ENCODE assay signal across 8 mouse cellular contexts in the genomic region with DNA sequence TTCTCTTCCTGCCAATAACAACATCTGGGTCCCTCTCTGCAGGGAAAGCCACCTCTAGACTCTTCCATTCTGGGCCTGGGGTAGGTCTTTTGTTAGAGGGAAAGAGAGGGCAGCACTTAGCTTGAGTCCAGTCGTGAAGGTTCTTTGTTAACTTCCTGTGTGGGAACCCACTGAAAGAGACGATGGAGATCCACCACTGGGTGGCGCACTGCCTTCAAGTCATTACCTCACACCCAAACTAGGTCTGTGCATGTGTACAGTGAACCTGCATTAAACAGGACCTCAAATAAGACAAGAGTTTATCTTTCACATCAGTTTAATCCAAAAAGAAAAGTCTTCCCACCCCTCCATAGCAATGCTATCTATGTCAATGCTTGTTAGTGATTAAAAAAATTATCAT. TPM values are rescaled to one million over a fixed set of nuclear protein-coding genes. Genes with fewer than 3 reads are reported as not detected.
DNase-seq lines count a peak whose midpoint lies in the region; ATAC-seq and TF ChIP-seq lines count a peak whose summit lies in the region.

No protein-coding gene starts in this region.

- H3K4me2 ChIP-seq in embryonic facial prominence, embryonic 11.5 days (ENCODE audit: low read depth, low read length), result no peak overlapping the region
- H3K4me2 ChIP-seq in heart, embryonic 12.5 days, result no peak overlapping the region
- H3K4me2 ChIP-seq in liver, embryonic 13.5 days, result no peak overlapping the region
- H3K4me2 ChIP-seq in neural tube, embryonic 14.5 days (ENCODE audit: low read depth, low read length), result no peak overlapping the region

- H3ac ChIP-seq in C2C12 (ENCODE audit: control insufficient read depth, insufficient read length, low read depth), result no peak overlapping the region

- no peaks in the 10 kb centered on the region for H3K79me2 ChIP-seq in C2C12 (ENCODE audit: control insufficient read depth, insufficient read depth)

- peak; percentile 53 for TF ChIP-seq CTCF in C2C12 (IDR thresholded peaks at IDR 0.05; ENCODE audit: control insufficient read depth, insufficient read depth, insufficient read length)

- ATAC-seq in embryonic facial prominence, embryonic 11.5 days (replicated peaks; ENCODE audit: insufficient number of reproducible peaks, low FRiP score, low TSS enrichment, low read depth), result 0 out of 2 replicates have a peak, but pooled peaks have one; percentile 49
- ATAC-seq in heart, embryonic 12.5 days (ENCODE audit: insufficient number of reproducible peaks, low FRiP score), result 0 out of 2 replicates have a peak, but pooled peaks have one; percentile 33
- peak; percentile 66 for ATAC-seq in liver, embryonic 13.5 days (ENCODE audit: low read depth)
- ATAC-seq in neural tube, embryonic 14.5 days (ENCODE audit: low read depth), result peak; percentile 59; the same call in 1 of the 2 replicates

- H3K4me3 ChIP-seq in C2C12 (ENCODE audit: insufficient read depth, poor library complexity, severe bottlenecking), result no peak overlapping the region
- no peak overlapping the region for H3K4me3 ChIP-seq in embryonic facial prominence, embryonic 11.5 days (ENCODE audit: low read depth, low read length)
- no peak overlapping the region for H3K4me3 ChIP-seq in heart, embryonic 12.5 days
- no peak overlapping the region for H3K4me3 ChIP-seq in liver, embryonic 13.5 days (replicated peaks)
- no peak overlapping the region for H3K4me3 ChIP-seq in neural tube, embryonic 14.5 days (ENCODE audit: low read depth, low read length)

- no peak overlapping the region for H3K27ac ChIP-seq in embryonic facial prominence, embryonic 11.5 days (replicated peaks; ENCODE audit: low read depth, low read length)
- H3K27ac ChIP-seq in heart, embryonic 12.5 days (ENCODE audit: poor library complexity, severe bottlenecking), result no peak overlapping the region
- H3K27ac ChIP-seq in liver, embryonic 13.5 days, result no peak overlapping the region
- no peak overlapping the region for H3K27ac ChIP-seq in neural tube, embryonic 14.5 days (ENCODE audit: low read depth, low read length)

- DNase-seq in adipocyte (ENCODE audit: low spot score), result peak; percentile 85
- DNase-seq in embryonic facial prominence, embryonic 11.5 days (ENCODE audit: low spot score), result peak; percentile 80
- DNase-seq in kidney, postnatal 10 days, result peak; percentile 86
- peak; percentile 29 for DNase-seq in liver, embryonic 13.5 days
- DNase-seq in thymus, adult 18-20 months, result peak; percentile 34 to 44

- no peaks in the 10 kb centered on the region for H3K27me3 ChIP-seq in C2C12 (ENCODE audit: control insufficient read depth, insufficient read depth, insufficient read length)
- H3K27me3 ChIP-seq in embryonic facial prominence, embryonic 11.5 days (ENCODE audit: control insufficient read depth, insufficient read depth, low read length), result no peaks in the 10 kb centered on the region
- H3K27me3 ChIP-seq in heart, embryonic 12.5 days (replicated peaks), result no peaks in the 10 kb centered on the region
- no peaks in the 10 kb centered on the region for H3K27me3 ChIP-seq in liver, embryonic 13.5 days
- H3K27me3 ChIP-seq in neural tube, embryonic 14.5 days (ENCODE audit: control insufficient read depth, insufficient read depth, low read length), result no peaks in the 10 kb centered on the region

- H3K4me1 ChIP-seq in embryonic facial prominence, embryonic 11.5 days (ENCODE audit: control insufficient read depth, insufficient read depth, low read length), result no peaks in the 10 kb centered on the region
- no peaks in the 10 kb centered on the region for H3K4me1 ChIP-seq in heart, embryonic 12.5 days (replicated peaks)
- H3K4me1 ChIP-seq in liver, embryonic 13.5 days (replicated peaks), result no peaks in the 10 kb centered on the region
- H3K4me1 ChIP-seq in neural tube, embryonic 14.5 days (ENCODE audit: control insufficient read depth, insufficient read depth, low read length), result no peaks in the 10 kb centered on the region

- WGBS in embryonic facial prominence, embryonic 11.5 days, result 3% methylated on average over 3 of the region's 3 CpGs
- WGBS in heart, embryonic 12.5 days, result 2% methylated on average over 3 of the region's 3 CpGs
- 1% methylated on average over 3 of the region's 3 CpGs for WGBS in liver, embryonic 13.5 days (ENCODE audit: insufficient replicate concordance)
- 3% methylated on average over 3 of the region's 3 CpGs for WGBS in neural tube, embryonic 14.5 days

- no peak overlapping the region for H3K9ac ChIP-seq in embryonic facial prominence, embryonic 11.5 days (replicated peaks; ENCODE audit: low read length)
- no peak overlapping the region for H3K9ac ChIP-seq in heart, embryonic 12.5 days
- no peak overlapping the region for H3K9ac ChIP-seq in liver, embryonic 13.5 days
- H3K9ac ChIP-seq in neural tube, embryonic 14.5 days (replicated peaks; ENCODE audit: low read depth, low read length), result no peak overlapping the region

- H3K79me3 ChIP-seq in C2C12 (ENCODE audit: low read depth), result no peaks in the 10 kb centered on the region

- no peaks in the 10 kb centered on the region for H3K9me3 ChIP-seq in embryonic facial prominence, embryonic 11.5 days (replicated peaks; ENCODE audit: control insufficient read depth, low read length)
- H3K9me3 ChIP-seq in heart, embryonic 12.5 days (replicated peaks), result no peaks in the 10 kb centered on the region
- no peaks in the 10 kb centered on the region for H3K9me3 ChIP-seq in liver, embryonic 13.5 days (replicated peaks)
- no peaks in the 10 kb centered on the region for H3K9me3 ChIP-seq in neural tube, embryonic 14.5 days (ENCODE audit: control insufficient read depth, low read length)

- H3K36me3 ChIP-seq in C2C12 (ENCODE audit: control insufficient read depth, insufficient read depth), result no peaks in the 10 kb centered on the region
- no peaks in the 10 kb centered on the region for H3K36me3 ChIP-seq in embryonic facial prominence, embryonic 11.5 days (replicated peaks; ENCODE audit: control insufficient read depth, insufficient read depth, low read depth, low read length)
- H3K36me3 ChIP-seq in heart, embryonic 12.5 days, result no peaks in the 10 kb centered on the region
- no peaks in the 10 kb centered on the region for H3K36me3 ChIP-seq in liver, embryonic 13.5 days
- H3K36me3 ChIP-seq in neural tube, embryonic 14.5 days (ENCODE audit: control insufficient read depth, insufficient read depth, low read length), result no peaks in the 10 kb centered on the region

TF ChIP-seq in C2C12, 6 proteins besides CTCF, POLR2A, EP300 and RAD21:
- TF ChIP-seq MAX (IDR thresholded peaks at IDR 0.05) (no peak), FOSL1 (IDR thresholded peaks at IDR 0.05; ENCODE audit: insufficient read depth, low read length, poor library complexity, severe bottlenecking) (no peak), MYOD1 (IDR thresholded peaks at IDR 0.05; ENCODE audit: control insufficient read depth, insufficient read length, low read depth) (no peak), MYOG (IDR thresholded peaks at IDR 0.05; ENCODE audit: control insufficient read depth, extremely low read depth, insufficient read length) (no peak), USF1 (IDR thresholded peaks at IDR 0.05; ENCODE audit: low read depth) (no peak), CEBPB (IDR thresholded peaks at IDR 0.05; ENCODE audit: low read depth) (no peak)

RNA-seq across cellular contexts. Expression of a gene that starts 31.0 kb away (rescaled TPM):
- polyA plus RNA-seq in C2C12 (2012; fragmentation: generic; extraction: Trizol), result not detected
- not detected in 2 replicates for polyA plus RNA-seq in embryonic facial prominence, embryonic 11.5 days (2014; fragmentation: Nextera tagmentation; extraction: Ambion mirVana)
- polyA plus RNA-seq in heart, embryonic 12.5 days (2016; fragmentation: Nextera tagmentation; extraction: Ambion mirVana), result not detected in 2 replicates
- polyA plus RNA-seq in liver, embryonic 13.5 days (2015; fragmentation: Nextera tagmentation; extraction: Ambion mirVana), result not detected in 2 replicates
- not detected in 2 replicates for polyA plus RNA-seq in neural tube, embryonic 14.5 days (2014; fragmentation: Nextera tagmentation; extraction: Ambion mirVana)

RNA-seq across cellular contexts. Expression of a gene that starts 41.8 kb away (rescaled TPM):
- polyA plus RNA-seq in C2C12 (2012; fragmentation: generic; extraction: Trizol), result 0.06 TPM
- not detected in 2 replicates for polyA plus RNA-seq in embryonic facial prominence, embryonic 11.5 days (2014; fragmentation: Nextera tagmentation; extraction: Ambion mirVana)
- not detected in 2 replicates for polyA plus RNA-seq in heart, embryonic 12.5 days (2016; fragmentation: Nextera tagmentation; extraction: Ambion mirVana)
- polyA plus RNA-seq in liver, embryonic 13.5 days (2015; fragmentation: Nextera tagmentation; extraction: Ambion mirVana), result 0.05 TPM in 2 replicates
- polyA plus RNA-seq in neural tube, embryonic 14.5 days (2014; fragmentation: Nextera tagmentation; extraction: Ambion mirVana), result 0.05 and 0.15 TPM in 2 replicates

Comparison
In these comparisons a context has a peak if more than half of its experiments do, and no peak if none do; other contexts are left out.
1. DNase-seq: peak in every context shown above with its lines; median percentile 86 in kidney, postnatal 10 days; 85 in adipocyte; 80 in embryonic facial prominence, embryonic 11.5 days; 39 in thymus, adult 18-20 months; 29 in liver, embryonic 13.5 days.